Mouse (Mus musculus): ENCODE data around the gene Elof1.
"Not testable (repeated sequence)": the region's sequence is repeated elsewhere in the genome, so short reads cannot be mapped to it uniquely, and the experiment has no call there.

Gene Elof1

GRCm38 (mm10) chr9:22092746-22093145 lies 24.2 kb downstream of the Elof1 start:
- DNase-seq (ENCODE audit: low read depth, low spot score), result no peak

GRCm38 (mm10) chr9:22089986-22090385 lies 27.0 kb downstream of the Elof1 start:
- no peak for DNase-seq (ENCODE audit: low read depth, low spot score)

- DNase-seq (ENCODE audit: low read depth, low spot score), result no peak
Measured at GRCm38 (mm10) chr9:22089281-22089680, 27.7 kb downstream of the Elof1 start.

- DNase-seq (ENCODE audit: low read depth, low spot score), result no peak
Measured at GRCm38 (mm10) chr9:22087034-22087618, 29.8 kb downstream of the Elof1 start.

GRCm38 (mm10) chr9:22086012-22086411 lies 31.0 kb downstream of the Elof1 start:
- no peak for DNase-seq (ENCODE audit: low read depth, low spot score)

- DNase-seq (ENCODE audit: low read depth, low spot score), result peak; percentile 93
Measured at GRCm38 (mm10) chr9:22085022-22085834, 31.7 kb downstream of the Elof1 start, which contains the start of gene Ecsit. TSS of gene Ecsit (minus strand) at chr9:22085438.

DNA sequence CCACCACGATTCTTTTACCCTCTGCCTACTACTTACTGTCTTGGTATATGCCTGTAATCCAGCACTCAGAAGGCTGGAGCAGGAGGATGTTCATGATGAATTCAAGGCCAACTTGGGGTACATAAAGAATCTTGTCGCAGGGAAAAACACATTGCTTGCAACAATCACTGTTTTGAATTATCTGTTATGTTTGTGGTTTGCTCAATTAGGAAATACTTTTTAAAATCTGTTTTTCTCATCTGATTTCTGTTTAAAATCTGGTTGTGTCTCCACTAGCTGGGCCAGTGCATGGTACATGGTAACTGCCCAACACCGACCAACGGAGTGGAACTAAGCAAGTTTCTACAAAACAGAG lies 32.3 kb downstream of the Elof1 start:
- DNase-seq (ENCODE audit: low read depth, low spot score), result no peak

DNA sequence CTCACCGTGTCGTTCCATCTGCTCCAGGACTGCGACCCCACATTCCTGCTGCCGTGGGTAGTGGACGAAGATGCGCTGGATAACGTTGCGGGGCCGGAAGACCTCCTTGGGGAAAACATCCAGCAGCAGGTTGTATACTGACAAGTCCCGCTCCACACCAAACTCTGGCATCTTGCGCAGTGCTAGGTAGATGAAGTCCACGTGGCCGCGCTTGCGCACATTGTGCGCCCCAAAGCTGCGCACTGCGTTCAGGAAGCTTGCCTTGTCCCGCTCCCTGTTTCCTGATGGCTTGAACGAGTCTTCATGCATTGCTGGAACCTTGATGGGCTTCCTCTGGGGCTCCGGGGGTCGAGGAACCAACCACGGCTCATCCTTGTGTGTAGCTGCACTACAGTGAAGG lies 40.7 kb downstream of the Elof1 start:
- DNase-seq (ENCODE audit: low read depth, low spot score), result no peak

DNA sequence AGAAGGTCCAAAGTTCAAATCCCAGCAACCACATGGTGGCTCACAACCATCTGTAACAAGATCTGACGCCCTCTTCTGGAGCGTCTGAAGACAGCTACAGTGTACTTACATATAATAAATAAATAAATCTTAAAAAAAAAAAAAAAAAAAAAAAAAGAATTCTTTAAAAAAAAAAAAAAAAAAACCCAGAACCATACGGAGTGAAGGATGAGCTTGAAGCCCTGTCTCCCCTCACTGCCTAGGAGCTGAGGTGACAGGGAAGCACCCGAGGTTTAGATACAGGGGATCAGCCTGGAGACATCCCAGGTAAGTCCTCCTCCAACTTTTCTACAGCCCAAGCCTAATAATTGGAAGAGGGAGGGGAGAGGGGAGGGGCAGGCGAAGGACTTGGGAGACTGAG lies 41.2 kb downstream of the Elof1 start:
- DNase-seq (ENCODE audit: low read depth, low spot score), result not testable (repeated sequence)

GRCm38 (mm10) chr9:22072276-22072675 lies 44.7 kb downstream of the Elof1 start:
- no peak for DNase-seq (ENCODE audit: low read depth, low spot score)

GRCm38 (mm10) chr9:22070791-22071573 lies 46.0 kb downstream of the Elof1 start, which contains the start of the genes Gm49318 and Zfp653:
TSS of gene Gm49318 (minus strand) at chr9:22071259.
TSS of gene Zfp653 (minus strand) at chr9:22071376.
- DNase-seq (ENCODE audit: low read depth, low spot score), result peak; percentile 93

DNA sequence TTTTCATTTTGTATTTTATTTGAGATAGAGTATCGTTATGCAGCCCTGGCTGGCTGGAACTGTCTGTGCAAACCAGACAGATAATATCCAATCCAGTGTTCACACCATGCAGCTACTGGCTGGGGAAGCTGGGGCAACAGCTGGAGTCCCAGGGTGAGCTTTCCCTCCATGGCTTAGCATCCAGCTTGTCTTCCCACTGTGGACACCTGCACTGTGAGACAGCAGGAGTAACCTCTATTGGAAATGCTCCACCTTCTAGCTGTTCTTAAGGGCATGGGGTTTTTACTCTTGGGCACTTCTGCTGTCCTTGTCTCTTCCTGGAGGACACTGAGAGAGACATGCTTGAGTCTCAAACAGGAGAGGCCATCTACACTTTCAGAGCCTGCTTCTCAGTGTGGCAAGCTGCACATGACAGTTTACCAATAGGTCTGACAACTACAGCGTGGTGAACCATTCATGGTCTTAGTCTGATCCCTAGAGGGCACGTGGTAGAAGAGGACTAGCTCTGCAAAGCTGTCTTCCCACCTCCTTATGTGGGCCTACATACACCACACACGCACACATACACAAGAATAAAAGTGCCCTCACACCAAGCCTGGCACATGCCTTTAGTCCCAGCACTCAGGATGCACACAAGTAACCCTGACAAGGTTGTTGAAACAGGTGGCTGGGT lies 47.0 kb downstream of the Elof1 start:
- no peak for DNase-seq (ENCODE audit: low read depth, low spot score)

GRCm38 (mm10) chr9:22067195-22067594 lies 49.8 kb downstream of the Elof1 start:
- no peak for DNase-seq (ENCODE audit: low read depth, low spot score)

DNA sequence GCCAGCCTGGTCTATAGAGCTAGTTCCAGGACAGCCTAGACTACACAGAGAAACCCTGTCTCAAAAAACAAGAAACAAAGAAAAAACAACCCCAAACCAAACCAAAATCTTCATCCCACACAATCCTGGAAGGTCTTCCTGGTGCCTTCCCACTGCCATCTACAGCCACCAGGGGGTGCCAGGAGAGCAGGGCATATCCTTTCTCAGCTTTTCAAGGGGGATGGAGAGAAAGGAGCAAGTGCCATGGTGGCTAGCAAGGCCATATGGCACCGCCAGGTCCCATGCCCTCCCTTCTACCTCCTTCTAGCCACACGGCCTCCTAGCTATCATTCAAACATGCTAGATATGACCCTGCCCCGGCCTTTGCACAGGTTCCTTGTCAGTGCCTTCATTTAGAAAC lies 50.5 kb downstream of the Elof1 start:
- no peak for DNase-seq (ENCODE audit: low read depth, low spot score)

- no peak for DNase-seq (ENCODE audit: low read depth, low spot score)
Measured at GRCm38 (mm10) chr9:22065642-22066041, 51.3 kb downstream of the Elof1 start.

GRCm38 (mm10) chr9:22064341-22064740 lies 52.6 kb downstream of the Elof1 start:
- DNase-seq (ENCODE audit: low read depth, low spot score), result no peak
